Mouse (Mus musculus): ENCODE data around the gene Cldn3. TPM values are rescaled to one million over a fixed set of nuclear protein-coding genes. Genes with fewer than 3 reads are reported as not detected.

The Cldn3 gene
- polyA plus RNA-seq (2017; shearing (Covaris generic)) = not detected

DNA sequence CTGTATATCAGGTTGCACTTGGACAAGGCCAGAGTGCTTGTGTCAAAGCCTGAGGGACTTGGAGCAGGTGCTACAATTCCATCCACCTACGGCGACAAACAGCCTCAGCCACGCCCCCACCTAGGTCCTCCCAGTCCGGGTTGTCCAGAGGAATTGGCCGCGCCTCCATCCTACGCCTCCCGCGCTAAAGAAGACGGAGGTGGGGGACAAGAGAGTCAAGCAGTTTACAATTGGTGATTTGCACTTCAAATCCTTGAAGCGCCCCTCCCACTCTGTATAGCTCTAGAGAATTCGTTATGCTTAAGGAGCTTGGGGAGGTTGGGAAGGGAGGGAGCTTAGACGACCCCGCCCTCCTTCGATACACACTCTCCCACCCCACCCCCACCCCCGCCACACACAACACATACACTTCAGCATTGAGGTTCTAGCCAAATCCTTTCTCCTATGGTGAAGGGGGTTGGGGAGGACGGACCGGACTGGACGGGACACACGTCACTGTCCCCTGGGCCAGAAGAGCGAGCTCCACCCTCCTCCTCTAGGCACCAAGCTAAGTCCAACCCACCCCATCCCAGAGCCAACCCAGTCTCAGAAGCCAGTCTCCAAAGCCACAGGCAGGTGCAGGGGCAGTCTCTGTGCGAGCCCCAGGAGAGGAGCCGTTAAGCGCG lies at the start of gene Cldn3:
TSS of gene Cldn3 (plus strand) at position 582 of the 665 bp plus-strand sequence.

DNA sequence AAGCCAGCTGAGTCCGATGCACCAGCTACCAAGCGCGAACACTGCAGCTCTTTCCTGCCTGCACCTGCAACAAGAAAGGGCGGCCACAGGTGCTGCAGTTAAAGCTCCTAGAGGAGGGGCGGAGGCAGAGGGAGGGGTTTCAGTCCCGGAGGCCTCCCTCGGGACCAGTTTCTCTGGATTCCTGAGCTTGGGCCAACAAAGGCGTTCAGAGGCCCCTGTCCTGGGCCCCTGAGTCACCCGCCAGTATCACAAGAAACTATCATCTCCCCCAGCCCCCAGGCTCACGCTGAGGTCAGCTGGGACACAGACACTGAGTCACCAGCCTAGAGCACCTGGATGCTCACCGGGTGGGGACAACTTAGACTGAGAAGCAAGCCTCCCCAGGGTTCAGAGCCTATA lies 39.2 kb upstream of the Cldn3 start, which contains the start of gene Cldn4:
TSS of gene Cldn4 (minus strand) at position 78 of the 399 bp plus-strand sequence.

DNA sequence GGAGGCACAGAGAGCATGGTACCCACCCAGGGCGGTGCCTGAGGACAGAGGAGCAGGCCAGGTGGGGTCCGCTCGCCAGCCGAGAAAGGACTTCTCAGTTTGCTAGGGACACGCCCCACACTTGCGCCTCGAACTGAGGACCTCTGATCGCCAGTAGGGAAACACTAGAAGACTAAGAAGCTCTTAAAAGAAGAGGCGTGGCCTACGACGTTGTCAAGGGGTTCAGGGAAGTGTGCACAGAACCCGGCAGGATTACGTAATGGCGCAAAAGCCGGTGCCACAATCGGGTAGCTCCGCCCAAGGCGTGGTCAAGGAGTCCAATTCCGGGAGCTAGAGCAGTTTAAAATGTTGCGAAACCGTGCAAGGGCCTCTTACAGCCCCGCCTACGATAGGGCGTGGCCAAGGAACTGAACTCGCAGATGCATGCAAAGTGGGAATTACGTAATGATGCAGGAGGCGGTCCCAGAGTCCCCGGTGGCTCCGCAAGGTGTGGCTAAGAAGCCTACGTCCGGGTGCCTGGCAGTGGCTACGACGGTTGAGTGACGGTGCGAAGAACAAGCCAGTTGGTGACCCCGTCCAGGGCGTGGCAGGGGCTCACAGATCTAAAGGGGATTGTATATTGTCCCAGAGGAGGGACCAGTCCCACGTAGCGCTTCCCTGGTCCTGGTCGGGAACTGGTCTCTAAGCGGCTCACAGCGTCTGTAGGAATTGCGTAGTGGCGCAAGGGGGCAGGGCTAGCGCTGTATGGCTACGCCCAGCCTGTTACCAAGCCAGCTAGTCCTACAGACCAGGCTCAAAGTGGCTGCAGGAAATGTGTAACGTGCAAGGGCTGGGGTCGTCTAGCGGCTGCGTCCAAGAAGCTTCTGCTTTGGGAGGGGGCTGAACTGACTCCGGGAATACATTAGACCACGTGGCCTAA lies 22.9 kb downstream of the Cldn3 start, which contains the start of gene Abhd11:
TSS of gene Abhd11 (plus strand) at position 482 of the 919 bp plus-strand sequence.

DNA sequence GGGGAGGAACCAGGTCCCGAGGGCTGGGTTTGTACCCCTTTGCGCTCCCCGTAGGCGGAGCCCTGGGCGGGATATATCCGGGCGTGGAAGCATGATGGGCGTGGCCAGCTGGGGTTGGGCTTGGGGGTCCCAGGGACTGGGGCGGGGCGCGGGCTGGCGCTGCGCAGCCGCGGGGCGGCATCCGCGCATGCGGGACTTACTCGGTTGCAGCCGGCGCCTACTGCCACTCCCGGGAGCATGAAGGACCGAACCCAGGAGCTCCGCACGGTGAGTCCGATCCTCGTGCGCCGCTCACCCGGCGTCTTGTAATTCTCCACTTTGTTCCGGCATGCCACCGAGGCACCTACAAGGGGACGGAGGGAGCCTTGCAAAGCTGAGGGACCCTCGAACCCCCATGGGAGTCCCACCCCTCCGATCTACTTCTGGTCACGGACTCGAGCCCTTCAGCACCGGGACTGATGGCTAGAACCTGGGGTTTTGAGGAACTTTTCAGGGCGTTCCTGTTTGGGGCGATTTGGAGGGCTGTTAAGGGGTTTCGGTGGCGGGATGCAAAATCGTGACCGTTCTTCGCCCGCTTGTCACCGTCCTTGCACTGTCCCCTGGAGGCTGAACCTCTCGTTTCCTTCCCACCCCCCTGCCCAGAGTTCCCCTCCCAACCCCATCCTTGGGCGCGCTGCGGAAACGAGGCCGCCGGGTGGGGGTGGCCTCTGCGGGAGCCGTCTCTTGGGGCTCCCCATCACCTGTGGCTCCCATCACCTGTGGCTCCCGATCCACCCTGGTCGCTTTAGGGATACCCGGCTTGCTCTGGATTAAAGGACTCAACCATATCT lies 37.5 kb downstream of the Cldn3 start, which contains the start of gene Stx1a:
TSS of gene Stx1a (plus strand) at position 139 of the 830 bp plus-strand sequence.

Other genes starting within 250 kb of the Cldn3 start
- not detected for gene Eln, start 238.9 kb upstream of the Cldn3 start, polyA plus RNA-seq (2017; shearing (Covaris generic))
- not detected for gene Tmem270, start 79.5 kb upstream of the Cldn3 start, polyA plus RNA-seq (2017; shearing (Covaris generic))
- not detected for gene Cldn13, start 70.7 kb upstream of the Cldn3 start, polyA plus RNA-seq (2017; shearing (Covaris generic))
- 9.6 TPM for gene Mettl27, start 53.8 kb upstream of the Cldn3 start, polyA plus RNA-seq (2017; shearing (Covaris generic))
- gene Cldn4, start 39.3 kb upstream of the Cldn3 start, polyA plus RNA-seq (2017; shearing (Covaris generic)) = not detected
- 138 TPM for gene Abhd11, start 22.9 kb downstream of the Cldn3 start, polyA plus RNA-seq (2017; shearing (Covaris generic))
- 13.4 TPM for gene Stx1a, start 37.3 kb downstream of the Cldn3 start, polyA plus RNA-seq (2017; shearing (Covaris generic))
- 11.7 TPM for gene Dnajc30, start 78.0 kb downstream of the Cldn3 start, polyA plus RNA-seq (2017; shearing (Covaris generic))
- 87.9 TPM for gene Bud23, start 78.7 kb downstream of the Cldn3 start, polyA plus RNA-seq (2017; shearing (Covaris generic))
- not detected for gene Vps37d, start 92.1 kb downstream of the Cldn3 start, polyA plus RNA-seq (2017; shearing (Covaris generic))
- not detected for gene Mlxipl, start 103.7 kb downstream of the Cldn3 start, polyA plus RNA-seq (2017; shearing (Covaris generic))
- gene Tbl2, start 163.4 kb downstream of the Cldn3 start, polyA plus RNA-seq (2017; shearing (Covaris generic)) = 12.1 TPM
- gene Bcl7b, start 182.1 kb downstream of the Cldn3 start, polyA plus RNA-seq (2017; shearing (Covaris generic)) = 159 TPM
- 52.1 TPM for gene Baz1b, start 201.1 kb downstream of the Cldn3 start, polyA plus RNA-seq (2017; shearing (Covaris generic))